In the genomic region with DNA sequence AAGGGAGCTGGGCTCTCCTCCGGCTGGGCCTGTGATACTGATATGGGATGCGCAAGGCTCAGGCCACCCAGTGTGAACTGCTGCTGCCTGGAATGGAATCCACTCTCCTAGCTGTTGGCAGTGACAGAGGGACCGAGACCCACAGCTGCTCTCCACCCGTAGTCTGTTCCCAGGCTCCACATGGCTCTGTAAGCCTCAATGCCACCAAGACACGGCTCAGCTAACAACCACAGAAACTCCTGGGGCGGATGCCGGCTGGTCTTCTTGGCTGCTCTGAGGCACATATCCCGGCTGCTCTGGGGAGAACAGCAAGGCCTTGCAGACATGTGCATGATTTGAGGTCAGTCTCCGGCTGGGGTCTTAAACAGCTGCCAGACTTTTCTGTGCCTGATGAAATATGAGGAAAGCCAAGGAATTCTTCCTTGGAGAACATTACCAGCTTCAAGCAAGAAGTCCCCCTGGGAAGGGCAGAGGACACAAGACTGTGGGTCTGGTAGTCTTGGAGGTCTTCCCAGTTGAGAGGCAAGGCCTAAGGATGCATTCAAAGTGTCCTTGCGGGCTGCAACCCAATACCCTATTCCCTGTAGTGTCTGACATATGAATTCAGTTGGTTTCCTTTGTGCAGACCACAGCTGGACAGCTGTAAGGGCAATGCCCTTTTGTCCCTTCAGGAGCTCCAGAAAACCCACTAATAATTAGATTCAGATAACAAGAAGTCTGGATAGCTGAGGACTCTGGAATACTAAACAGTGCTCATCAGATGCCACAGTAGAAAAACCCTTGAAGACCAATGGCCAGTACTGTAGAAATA, we compare ENCODE assay signal across 9 mouse cellular contexts. TPM values are rescaled to one million over a fixed set of nuclear protein-coding genes. Genes with fewer than 3 reads are reported as not detected.
DNase-seq lines count a peak whose midpoint lies in the region; ATAC-seq and TF ChIP-seq lines count a peak whose summit lies in the region.
"Had no signal": no experiment of that assay in that cellular context is flagged by ENCODE, and none has a peak within 500 bp of the region (broad histone marks: within the 10 kb centered on the region; RNA-seq: fewer than 3 reads in every experiment).

No protein-coding gene starts in this region.

- H3K4me3 ChIP-seq in liver, adult 2 months (ENCODE audit: insufficient read depth, low read depth, low read length), result no peak overlapping the region
- no peak overlapping the region for H3K4me3 ChIP-seq in liver, embryonic 12.5 days
- H3K4me3 ChIP-seq in intestine, embryonic 15.5 days (replicated peaks), result no peak overlapping the region
- H3K4me3 ChIP-seq in stomach, embryonic 16.5 days (replicated peaks; ENCODE audit: low read length), result no peak overlapping the region

- H3K9me3 ChIP-seq in liver, embryonic 12.5 days (replicated peaks), result no peaks in the 10 kb centered on the region
- H3K9me3 ChIP-seq in intestine, embryonic 15.5 days, result no peaks in the 10 kb centered on the region
- no peaks in the 10 kb centered on the region for H3K9me3 ChIP-seq in stomach, embryonic 16.5 days (replicated peaks; ENCODE audit: control insufficient read depth, low read length)

- no peak overlapping the region for H3K4me2 ChIP-seq in liver, embryonic 12.5 days
- H3K4me2 ChIP-seq in intestine, embryonic 15.5 days (replicated peaks), result no peak overlapping the region
- H3K4me2 ChIP-seq in stomach, embryonic 16.5 days (ENCODE audit: low read depth, low read length), result no peak overlapping the region

- no peaks in the 10 kb centered on the region for H3K27me3 ChIP-seq in liver, adult 2 months (ENCODE audit: control insufficient read depth, insufficient read depth, low read length)
- H3K27me3 ChIP-seq in liver, embryonic 12.5 days (replicated peaks), result no peaks in the 10 kb centered on the region
- H3K27me3 ChIP-seq in intestine, embryonic 15.5 days (replicated peaks), result no peaks in the 10 kb centered on the region
- no peaks in the 10 kb centered on the region for H3K27me3 ChIP-seq in stomach, embryonic 16.5 days (ENCODE audit: control insufficient read depth, insufficient read depth, low read length)

- peak; percentile 69 to 83 for DNase-seq in cerebellum, postnatal 10 days
- DNase-seq in cerebellum, adult 11 months, result no peak
- peak; percentile 49 for DNase-seq in liver, adult 2 months (ENCODE audit: extremely low read depth, low read depth, low spot score)
- no peak for DNase-seq in right cerebral cortex, adult 2 months (ENCODE audit: low spot score in 2 of 2)
- DNase-seq in frontal cortex, adult 2 months (ENCODE audit: extremely low spot score in 1 of 2, low spot score in 1 of 2), result no peak

- H3K27ac ChIP-seq in liver, adult 2 months (replicated peaks; ENCODE audit: insufficient read depth, low read depth, low read length), result 0 out of 2 replicates have a peak overlapping the region, but pooled peaks have one; percentile 10
- H3K27ac ChIP-seq in liver, embryonic 12.5 days, result no peak overlapping the region
- peak overlapping the region; percentile 48; the same call in 1 of the 2 replicates for H3K27ac ChIP-seq in intestine, embryonic 15.5 days
- peak overlapping the region; percentile 76 for H3K27ac ChIP-seq in stomach, embryonic 16.5 days (ENCODE audit: low read length)

- no peaks in the 10 kb centered on the region for H3K79me2 ChIP-seq in liver, adult 2 months (ENCODE audit: control insufficient read depth, insufficient read depth, low read length)

- no peak for TF ChIP-seq POLR2A in liver, adult 2 months (IDR thresholded peaks at IDR 0.05; ENCODE audit: extremely low read depth, insufficient read depth, low read length)

- H3K36me3 ChIP-seq in liver, adult 2 months (ENCODE audit: control insufficient read depth, insufficient read depth, low read length), result no peaks in the 10 kb centered on the region
- H3K36me3 ChIP-seq in liver, embryonic 12.5 days, result no peaks in the 10 kb centered on the region
- no peaks in the 10 kb centered on the region for H3K36me3 ChIP-seq in intestine, embryonic 15.5 days
- H3K36me3 ChIP-seq in stomach, embryonic 16.5 days (ENCODE audit: control insufficient read depth, insufficient read depth, low read length), result no peaks in the 10 kb centered on the region

- no peak overlapping the region for H3K9ac ChIP-seq in liver, adult 2 months (ENCODE audit: low read depth, low read length)
- H3K9ac ChIP-seq in liver, embryonic 12.5 days, result no peak overlapping the region
- H3K9ac ChIP-seq in intestine, embryonic 15.5 days, result no peak overlapping the region
- H3K9ac ChIP-seq in stomach, embryonic 16.5 days (ENCODE audit: low read length), result no peak overlapping the region

- no peak for ATAC-seq in liver, embryonic 12.5 days
- ATAC-seq in intestine, embryonic 15.5 days, result no peak
- ATAC-seq in stomach, embryonic 16.5 days (ENCODE audit: insufficient read depth, low FRiP score), result peak; percentile 72

- TF ChIP-seq CTCF in liver, adult 2 months (IDR thresholded peaks at IDR 0.05; ENCODE audit: low read depth, low read length), result no peak

- no peaks in the 10 kb centered on the region for H3K4me1 ChIP-seq in liver, adult 2 months (ENCODE audit: control insufficient read depth, insufficient read depth, low read length)
- no peaks in the 10 kb centered on the region for H3K4me1 ChIP-seq in liver, embryonic 12.5 days
- H3K4me1 ChIP-seq in intestine, embryonic 15.5 days (replicated peaks), result peaks cover 27% of the 10 kb centered on the region
- peaks cover 25% of the 10 kb centered on the region for H3K4me1 ChIP-seq in stomach, embryonic 16.5 days (ENCODE audit: control insufficient read depth, insufficient read depth, low read length)

- 87% methylated on average over 10 of the region's 10 CpGs for WGBS in liver, adult 2 months
- 70% methylated on average over 10 of the region's 10 CpGs for WGBS in liver, embryonic 12.5 days (ENCODE audit: insufficient replicate concordance)
- 51% methylated on average over 10 of the region's 10 CpGs for WGBS in intestine, embryonic 15.5 days
- WGBS in stomach, embryonic 16.5 days, result 62% methylated on average over 10 of the region's 10 CpGs

RNA-seq across cellular contexts. Expression of gene Tmem174, which starts 17.1 kb away (rescaled TPM):
- not detected in 2 replicates for total RNA-seq in liver, adult 2 months (2014; rRNA removed)
- polyA plus RNA-seq in liver, adult 2 months (2012; rRNA removed), result not detected in 2 replicates
- polyA plus RNA-seq in liver, embryonic 12.5 days (2016; fragmentation: Nextera tagmentation; extraction: Ambion mirVana), result not detected in 2 replicates
- polyA plus RNA-seq in intestine, embryonic 15.5 days (2015; fragmentation: Nextera tagmentation; extraction: Ambion mirVana), result 0.06 and 0.09 TPM in 2 replicates
- not detected in 2 replicates for polyA plus RNA-seq in stomach, embryonic 16.5 days (2015; fragmentation: Nextera tagmentation; extraction: Ambion mirVana)
- polyA plus RNA-seq in frontal cortex, adult 2 months (2012; rRNA removed), result 0.04 and 0.13 TPM in 2 replicates
- polyA plus RNA-seq: heart, embryonic 16.5 days had no signal

RNA-seq across cellular contexts. Expression of gene Tmem171, which starts 40.3 kb away (rescaled TPM):
- total RNA-seq in liver, adult 2 months (2014; rRNA removed), result not detected in 2 replicates
- polyA plus RNA-seq in liver, adult 2 months (2012; rRNA removed), result 0.30 and 0.38 TPM in 2 replicates
- polyA plus RNA-seq in liver, embryonic 12.5 days (2016; fragmentation: Nextera tagmentation; extraction: Ambion mirVana), result not detected in 2 replicates
- 28.9 and 31.8 TPM in 2 replicates for polyA plus RNA-seq in intestine, embryonic 15.5 days (2015; fragmentation: Nextera tagmentation; extraction: Ambion mirVana)
- 6.7 and 8.7 TPM in 2 replicates for polyA plus RNA-seq in stomach, embryonic 16.5 days (2015; fragmentation: Nextera tagmentation; extraction: Ambion mirVana)
- polyA plus RNA-seq in frontal cortex, adult 2 months (2012; rRNA removed), result 0.10 TPM in 1 of 2 replicates, not detected in the other

Comparison
In these comparisons a context has a peak if more than half of its experiments do, and no peak if none do; other contexts are left out.
1. DNase-seq: peak in cerebellum, postnatal 10 days (2 of 2) and liver, adult 2 months (single experiment); none in cerebellum, adult 11 months (single experiment), right cerebral cortex, adult 2 months (0 of 2) and frontal cortex, adult 2 months (0 of 2).